Mouse (Mus musculus) erythroblast, embryonic 14.5 days (primary cell): ENCODE results near the gene Fbl. TPM values are rescaled to one million over a fixed set of nuclear protein-coding genes. Genes with fewer than 3 reads are reported as not detected.
"Not testable (repeated sequence)": the region's sequence is repeated elsewhere in the genome, so short reads cannot be mapped to it uniquely, and the experiment has no call there.

Experiments
- H3K27me3 ChIP-seq: 2 replicates; pipeline ENCODE4 v1.6.1; 2012; ENCODE audit warnings: inconsistent platforms; ENCODE audit not compliant: control insufficient read depth
- H3K36me3 ChIP-seq: 2 replicates; pipeline ENCODE4 v1.6.1; 2012; ENCODE audit warnings: mild to moderate bottlenecking, inconsistent platforms; ENCODE audit not compliant: control insufficient read depth
- H3K4me1 ChIP-seq: 2 replicates; pipeline ENCODE4 v1.6.1; 2012; ENCODE audit warnings: inconsistent platforms; ENCODE audit not compliant: control insufficient read depth
- H3K4me3 ChIP-seq: replicated peaks from 2 replicates; pipeline ENCODE3; 2012; ENCODE audit warnings: moderate library complexity, mild to moderate bottlenecking, inconsistent platforms
- H3K9me3 ChIP-seq: 2 replicates; pipeline ENCODE4 v1.6.1; 2012; ENCODE audit warnings: low read length, inconsistent platforms, mixed read lengths; ENCODE audit not compliant: control insufficient read depth
- GATA1 ChIP-seq: IDR thresholded peaks from 2 replicates; pipeline ENCODE4 v1.6.1; 2012; ENCODE audit warnings: low read length, inconsistent platforms, mixed read lengths
- TAL1 ChIP-seq: IDR thresholded peaks from 3 replicates; pipeline ENCODE4 v1.6.1; 2012; ENCODE audit warnings: low read length, inconsistent platforms, mixed read lengths
- polyA plus RNA-seq: library from polyadenylated mRNA; stranded (reverse); fragments of >175 nt; gene quantifications from 2 replicates; pipeline ENCODE4 v1.2.3, GENCODE M21; 2012

Gene Fbl
- 18.4 TPM in 2 replicates for polyA plus RNA-seq

DNA sequence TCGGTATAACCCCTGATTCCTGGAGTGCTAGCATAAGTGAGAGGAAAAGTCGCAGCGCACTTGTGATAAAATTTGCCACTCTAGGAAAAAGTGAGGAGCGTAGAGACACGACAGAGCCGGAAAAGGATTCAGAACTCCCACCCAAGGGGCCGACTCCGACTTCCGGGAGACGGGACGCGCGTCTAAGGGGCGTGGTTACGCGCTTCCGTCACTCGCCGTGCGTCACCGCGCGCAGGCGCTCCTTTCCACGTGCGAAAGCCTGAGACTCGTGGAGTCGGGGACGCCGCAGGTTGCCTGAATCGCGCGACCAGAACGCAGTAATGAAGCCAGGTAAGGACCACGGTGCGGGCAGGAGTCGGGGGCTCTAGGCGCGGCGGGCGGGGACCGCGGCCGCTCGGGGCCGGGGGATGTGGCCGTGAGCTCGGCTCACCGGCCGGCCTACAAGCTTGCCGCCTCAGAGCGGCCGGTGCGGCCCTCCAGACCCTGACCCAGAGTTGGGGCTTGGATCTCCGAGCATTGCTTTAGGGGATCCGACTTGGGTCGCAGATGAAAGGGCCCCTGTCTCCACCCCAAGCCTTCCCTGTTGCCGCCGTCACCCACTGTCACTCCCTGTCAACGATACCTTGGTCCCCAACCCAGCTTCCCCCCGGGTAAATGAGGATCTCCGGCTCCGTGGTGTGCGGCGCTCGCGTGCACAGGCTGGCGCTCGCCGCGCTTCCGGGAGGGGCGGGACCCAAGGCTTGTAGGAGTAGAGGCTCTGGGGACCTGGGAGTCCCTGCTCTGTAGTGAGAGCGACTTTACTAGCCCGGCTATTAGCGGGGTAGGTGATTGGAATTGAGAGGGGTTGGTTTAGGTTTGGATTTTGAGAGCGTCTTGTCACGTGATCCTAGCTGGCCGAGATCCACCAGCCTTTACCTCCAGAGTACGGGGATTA is at the start of gene Fbl:
TSS of gene Fbl (plus strand) at position 222 of the 934 bp plus-strand sequence.
- Histone ChIP-seq H3K27me3 (no peaks in the 10 kb centered on the region), H3K4me3 (peak within 1 kb of the TSS; percentile 87), H3K36me3 (peaks cover 10% of the 10 kb centered on the region), H3K4me1 (peaks cover 48% of the 10 kb centered on the region), H3K9me3 (peaks cover 7% of the 10 kb centered on the region)
- TF ChIP-seq GATA1 (no peak), TAL1 (no peak)

- H3K36me3 ChIP-seq: no peaks in the 10 kb centered on the region
- H3K4me3 ChIP-seq: no peak within 1 kb of the TSS
- H3K27me3 ChIP-seq: no peaks in the 10 kb centered on the region
- H3K4me1 ChIP-seq: no peaks in the 10 kb centered on the region
- no peaks in the 10 kb centered on the region; the same call in 1 of the 2 replicates for H3K9me3 ChIP-seq
- no peak for TF ChIP-seq GATA1
- no peak for TF ChIP-seq TAL1
These were observed 40.3 kb upstream of the Fbl start, which contains the start of gene 9530053A07Rik for GRCm38 (mm10) chr7:28129166-28129565. TSS of gene 9530053A07Rik (plus strand) at chr7:28129466.

- H3K36me3 ChIP-seq: no peaks in the 10 kb centered on the region
- no peak for TF ChIP-seq GATA1
- TF ChIP-seq TAL1: no peak
- H3K4me1 ChIP-seq: no peaks in the 10 kb centered on the region
- no peak overlapping the region for H3K4me3 ChIP-seq
- no peaks in the 10 kb centered on the region for H3K27me3 ChIP-seq
- no peaks in the 10 kb centered on the region for H3K9me3 ChIP-seq
These were observed 31.9 kb upstream of the Fbl start for GRCm38 (mm10) chr7:28137613-28138012.

- no peak for TF ChIP-seq GATA1
- no peak for TF ChIP-seq TAL1
- no peak overlapping the region for H3K4me3 ChIP-seq
- H3K4me1 ChIP-seq: no peaks in the 10 kb centered on the region
- no peaks in the 10 kb centered on the region for H3K36me3 ChIP-seq
- no peaks in the 10 kb centered on the region for H3K27me3 ChIP-seq
- H3K9me3 ChIP-seq: peaks cover 10% of the 10 kb centered on the region
These were observed 21.2 kb upstream of the Fbl start for GRCm38 (mm10) chr7:28148263-28148662.

GRCm38 (mm10) chr7:28149841-28150240 is 19.7 kb upstream of the Fbl start:
- Histone ChIP-seq H3K27me3 (no peaks in the 10 kb centered on the region), H3K36me3 (no peaks in the 10 kb centered on the region), H3K4me3 (no peak overlapping the region), H3K4me1 (no peaks in the 10 kb centered on the region), H3K9me3 (0 out of 2 replicates have a peak, but pooled peaks cover 2% of the 10 kb centered on the region)
- TF ChIP-seq GATA1 (no peak), TAL1 (no peak)

GRCm38 (mm10) chr7:28151584-28152221 is 17.8 kb upstream of the Fbl start:
- H3K27me3 ChIP-seq: no peaks in the 10 kb centered on the region
- no peak overlapping the region for H3K4me3 ChIP-seq
- H3K4me1 ChIP-seq: no peaks in the 10 kb centered on the region
- no peaks in the 10 kb centered on the region for H3K9me3 ChIP-seq
- TF ChIP-seq GATA1 (no peak), TAL1 (no peak)
- H3K36me3 ChIP-seq: no peaks in the 10 kb centered on the region

- H3K36me3 ChIP-seq, H3K27me3 ChIP-seq, H3K4me1 ChIP-seq, H3K4me3 ChIP-seq, H3K9me3 ChIP-seq: not testable (repeated sequence)
These were observed 15.9 kb upstream of the Fbl start for GRCm38 (mm10) chr7:28153595-28153994.

DNA sequence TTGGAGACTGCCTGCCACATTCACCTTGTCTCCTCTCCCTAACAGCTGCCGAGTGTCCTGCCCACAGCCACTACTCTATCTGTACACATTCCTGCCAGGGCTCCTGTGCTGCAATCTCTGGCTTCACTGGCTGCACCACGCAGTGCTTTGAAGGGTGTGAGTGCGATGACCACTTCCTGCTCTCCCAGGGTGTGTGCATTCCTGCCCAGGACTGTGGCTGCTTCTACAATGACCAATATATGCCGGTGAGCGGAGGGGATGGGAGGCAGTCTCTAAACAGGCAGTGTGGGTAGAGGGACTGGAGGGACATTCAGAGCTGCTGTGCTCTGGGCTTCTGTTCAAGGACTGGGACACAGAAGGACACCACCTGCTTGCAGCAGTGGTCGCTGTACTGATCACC is 10.2 kb upstream of the Fbl start:
- TF ChIP-seq TAL1: no peak
- no peak for TF ChIP-seq GATA1
- Histone ChIP-seq H3K9me3 (no peaks in the 10 kb centered on the region), H3K4me3 (no peak overlapping the region), H3K4me1 (no peaks in the 10 kb centered on the region), H3K27me3 (peaks cover 2% of the 10 kb centered on the region; the same call in 1 of the 2 replicates), H3K36me3 (no peaks in the 10 kb centered on the region)

DNA sequence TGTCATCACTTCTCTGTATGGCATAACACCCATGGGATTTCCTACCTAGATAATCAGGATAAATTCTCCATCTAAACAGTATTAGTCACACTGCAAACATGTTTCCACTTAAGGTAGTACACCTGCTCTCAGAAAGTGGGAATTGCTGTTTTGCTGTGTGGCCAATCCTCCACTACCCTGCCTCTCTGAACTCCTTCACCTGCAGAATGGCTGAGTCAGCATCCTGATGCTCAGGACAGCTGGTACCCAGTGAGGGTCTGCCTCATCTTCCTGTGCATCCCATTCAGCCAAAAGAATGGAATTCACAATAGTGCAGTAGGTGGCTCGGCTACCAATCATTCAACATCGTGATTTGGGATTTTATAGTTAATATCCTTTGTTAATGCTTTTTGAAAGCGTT is 9.6 kb upstream of the Fbl start:
- H3K27me3 ChIP-seq: peaks cover 2% of the 10 kb centered on the region; the same call in 1 of the 2 replicates
- no peaks in the 10 kb centered on the region for H3K4me1 ChIP-seq
- H3K4me3 ChIP-seq: no peak overlapping the region
- TF ChIP-seq GATA1 (no peak), TAL1 (no peak)
- no peaks in the 10 kb centered on the region for H3K9me3 ChIP-seq
- H3K36me3 ChIP-seq: no peaks in the 10 kb centered on the region
